In the genomic region with DNA sequence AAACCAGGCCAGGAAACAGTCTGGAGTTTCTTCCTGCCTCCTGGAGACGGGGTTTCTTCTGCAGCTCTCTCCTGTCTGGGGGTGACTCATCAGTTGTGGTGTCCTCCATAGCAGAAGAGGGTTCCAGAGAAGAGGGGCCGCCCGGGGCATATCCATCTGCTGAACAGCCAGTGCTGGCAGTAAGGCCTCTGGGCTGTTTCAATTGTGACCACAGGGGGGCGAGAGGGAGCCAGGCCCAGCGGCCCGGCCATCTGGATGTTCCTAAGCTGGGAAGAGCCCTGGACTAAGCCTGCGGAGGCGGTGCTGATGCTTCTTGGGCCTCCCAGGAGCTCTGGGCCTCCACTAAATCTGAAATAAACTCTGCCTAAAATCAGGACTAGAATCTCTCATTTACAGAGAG, we compare ENCODE assay signal across 7 mouse cellular contexts. TPM values are rescaled to one million over a fixed set of nuclear protein-coding genes. Genes with fewer than 3 reads are reported as not detected.
DNase-seq lines count a peak whose midpoint lies in the region; ATAC-seq and TF ChIP-seq lines count a peak whose summit lies in the region.

No protein-coding gene starts in this region.

- no peaks in the 10 kb centered on the region for H3K36me3 ChIP-seq in intestine, embryonic 15.5 days
- no peaks in the 10 kb centered on the region for H3K36me3 ChIP-seq in midbrain, embryonic 12.5 days

- H3K4me1 ChIP-seq in intestine, embryonic 15.5 days (replicated peaks) = peaks cover 10% of the 10 kb centered on the region
- H3K4me1 ChIP-seq in midbrain, embryonic 12.5 days = peaks cover 12% of the 10 kb centered on the region

- H3K9me3 ChIP-seq in intestine, embryonic 15.5 days = no peaks in the 10 kb centered on the region
- no peaks in the 10 kb centered on the region for H3K9me3 ChIP-seq in midbrain, embryonic 12.5 days

- intact Hi-C loops in gastrocnemius, adult 2 months (cut with DNase I) = loop anchor here (1.0 to 10.0 kb wide), 4 partner anchors 49 to 480 kb away; no protein-coding TSS in a partner anchor
- intact Hi-C loops in left cerebral cortex, postnatal 10 days (cut with DNase I) = loop anchor here (2.0 to 10.0 kb wide), 3 partner anchors 47 to 479 kb away; no protein-coding TSS in a partner anchor

- ATAC-seq in intestine, embryonic 15.5 days = peak; percentile 79
- 0 out of 2 replicates have a peak, but pooled peaks have one; percentile 62 for ATAC-seq in midbrain, embryonic 12.5 days (ENCODE audit: low FRiP score, low read depth)

- WGBS in intestine, embryonic 15.5 days = 5% methylated on average over 8 of the region's 8 CpGs
- 7% methylated on average over 8 of the region's 8 CpGs for WGBS in midbrain, embryonic 12.5 days

- H3K9ac ChIP-seq in intestine, embryonic 15.5 days = no peak overlapping the region
- H3K9ac ChIP-seq in midbrain, embryonic 12.5 days (replicated peaks) = no peak overlapping the region

- no peak overlapping the region for H3K4me3 ChIP-seq in gastrocnemius, adult 2 months
- no peak overlapping the region for H3K4me3 ChIP-seq in intestine, embryonic 15.5 days (replicated peaks)
- H3K4me3 ChIP-seq in midbrain, embryonic 12.5 days = no peak overlapping the region

- H3K27ac ChIP-seq in gastrocnemius, adult 2 months = no peak overlapping the region
- H3K27ac ChIP-seq in intestine, embryonic 15.5 days = no peak overlapping the region
- H3K27ac ChIP-seq in midbrain, embryonic 12.5 days (replicated peaks) = no peak overlapping the region

- TF ChIP-seq CTCF in gastrocnemius, adult 2 months (IDR thresholded peaks at IDR 0.05) = no peak; the same call in none of the 2 replicates

- no peaks in the 10 kb centered on the region for H3K27me3 ChIP-seq in intestine, embryonic 15.5 days (replicated peaks)
- H3K27me3 ChIP-seq in midbrain, embryonic 12.5 days = peaks cover 4% of the 10 kb centered on the region; the same call in 1 of the 2 replicates

- peak; percentile 88 to 95 for DNase-seq in adrenal gland, adult (ENCODE audit: inconsistent age in 2 of 2, low spot score in 1 of 2)
- peak; percentile 97 to 98 for DNase-seq in cerebellum, postnatal 36 days
- peak; percentile 92 for DNase-seq in gastrocnemius, adult 2 months
- peak; percentile 73 to 91 for DNase-seq in left cerebral cortex, postnatal 10 days (ENCODE audit: extremely low spot score in 1 of 2, low spot score in 2 of 2)
- peak; percentile 36 to 73 for DNase-seq in spleen, adult 18-20 months

- H3K4me2 ChIP-seq in intestine, embryonic 15.5 days (replicated peaks) = no peak overlapping the region
- no peak overlapping the region for H3K4me2 ChIP-seq in midbrain, embryonic 12.5 days (replicated peaks)

RNA-seq across cellular contexts. Expression of a gene that starts 5.8 kb away (rescaled TPM):
- total RNA-seq in gastrocnemius, adult 2 months (2021) = 10 to 100 TPM; 29.5 to 41.3 TPM
- 1.5 and 2.1 TPM in 2 replicates for polyA plus RNA-seq in intestine, embryonic 15.5 days (2015; fragmentation: Nextera tagmentation; extraction: Ambion mirVana)
- 10 to 100 TPM; 58.1 to 60.2 TPM for total RNA-seq in left cerebral cortex, postnatal 10 days (2021)
- polyA plus RNA-seq in midbrain, embryonic 12.5 days (2016; fragmentation: Nextera tagmentation; extraction: Ambion mirVana) = 13.1 and 21.4 TPM in 2 replicates

RNA-seq across cellular contexts. Expression of a gene that starts 28.8 kb away (rescaled TPM):
- total RNA-seq in gastrocnemius, adult 2 months (2021) = 100 to 1,000 TPM; 193 to 204 TPM
- polyA plus RNA-seq in intestine, embryonic 15.5 days (2015; fragmentation: Nextera tagmentation; extraction: Ambion mirVana) = 43.0 and 47.5 TPM in 2 replicates
- 100 to 1,000 TPM; 103 TPM for total RNA-seq in left cerebral cortex, postnatal 10 days (2021)
- polyA plus RNA-seq in midbrain, embryonic 12.5 days (2016; fragmentation: Nextera tagmentation; extraction: Ambion mirVana) = 83.1 and 91.5 TPM in 2 replicates
